Mouse (Mus musculus) liver, adult 2 months (tissue): ENCODE data around the gene Pcnx3. TPM values are rescaled to one million over a fixed set of nuclear protein-coding genes. Genes with fewer than 3 reads are reported as not detected.

Experiments
- DNase-seq: peaks from one replicate; pipeline ENCODE4 v3.0.0-alpha.2; 2011; ENCODE audit warnings: low read depth, low spot score; ENCODE audit errors: extremely low read depth
- H3K27ac ChIP-seq: fragments of 200-500 bp; replicated peaks from 2 replicates; pipeline ENCODE4 v1.5.1; 2012; ENCODE audit warnings: low read depth, mild to moderate bottlenecking, control low read depth, inconsistent platforms, low read length; ENCODE audit not compliant: insufficient read depth
- H3K27me3 ChIP-seq: fragments of 200-500 bp; 2 replicates; pipeline ENCODE4 v1.6.1; 2012; ENCODE audit warnings: mild to moderate bottlenecking, moderate library complexity, low read length, inconsistent platforms; ENCODE audit not compliant: control insufficient read depth, insufficient read depth
- H3K36me3 ChIP-seq: fragments of 200-500 bp; 2 replicates; pipeline ENCODE4 v1.6.1; 2012; ENCODE audit warnings: low read length, inconsistent platforms; ENCODE audit not compliant: control insufficient read depth, insufficient read depth
- H3K4me1 ChIP-seq: fragments of 200-500 bp; 2 replicates; pipeline ENCODE4 v1.6.1; 2011; ENCODE audit warnings: low read length; ENCODE audit not compliant: control insufficient read depth, insufficient read depth
- H3K4me3 ChIP-seq: fragments of 200-500 bp; 2 replicates; pipeline ENCODE4 v1.5.1; 2011; ENCODE audit warnings: low read depth, mild to moderate bottlenecking, control low read depth, low read length, moderate library complexity; ENCODE audit not compliant: insufficient read depth
- H3K79me2 ChIP-seq: fragments of 200-500 bp; 2 replicates; pipeline ENCODE4 v1.6.1; 2012; ENCODE audit warnings: inconsistent platforms, mild to moderate bottlenecking, low read length, moderate library complexity; ENCODE audit not compliant: control insufficient read depth, insufficient read depth
- H3K9ac ChIP-seq: fragments of 200-500 bp; 2 replicates; pipeline ENCODE4 v1.6.1; 2012; ENCODE audit warnings: low read depth, mild to moderate bottlenecking, control low read depth, inconsistent platforms, low read length
- CTCF ChIP-seq: fragments of 200-500 bp; IDR thresholded peaks from 2 replicates; pipeline ENCODE4 v1.5.1; 2011; ENCODE audit warnings: low read depth, low read length, control low read depth
- POLR2A ChIP-seq: fragments of 200-500 bp; IDR thresholded peaks from 2 replicates; pipeline ENCODE4 v1.6.1; 2011; ENCODE audit warnings: low read length, control low read depth; ENCODE audit not compliant: insufficient read depth; ENCODE audit errors: extremely low read depth
- WGBS: fragments of 180-500 bp; shearing (Covaris S2); methylation state at CpG from one replicate; pipeline ENCODE4 v1.1.7; 2018; 5-methylcytosine and 5-hydroxymethylcytosine counted together
- polyA plus RNA-seq: library from polyadenylated mRNA; depleted of rRNA; stranded (reverse); fragments of >200 nt; gene quantifications from 2 replicates; pipeline ENCODE4 v1.2.3, GENCODE M21; 2012
- total RNA-seq: library from RNA; depleted of rRNA; stranded (reverse); fragments of >200 nt; gene quantifications from 2 replicates; pipeline ENCODE4 v1.2.3, GENCODE M21; 2014

Pcnx3 gene
- total and polyA plus RNA-seq, 2 experiments, result 7.6 to 63.8 TPM

DNA sequence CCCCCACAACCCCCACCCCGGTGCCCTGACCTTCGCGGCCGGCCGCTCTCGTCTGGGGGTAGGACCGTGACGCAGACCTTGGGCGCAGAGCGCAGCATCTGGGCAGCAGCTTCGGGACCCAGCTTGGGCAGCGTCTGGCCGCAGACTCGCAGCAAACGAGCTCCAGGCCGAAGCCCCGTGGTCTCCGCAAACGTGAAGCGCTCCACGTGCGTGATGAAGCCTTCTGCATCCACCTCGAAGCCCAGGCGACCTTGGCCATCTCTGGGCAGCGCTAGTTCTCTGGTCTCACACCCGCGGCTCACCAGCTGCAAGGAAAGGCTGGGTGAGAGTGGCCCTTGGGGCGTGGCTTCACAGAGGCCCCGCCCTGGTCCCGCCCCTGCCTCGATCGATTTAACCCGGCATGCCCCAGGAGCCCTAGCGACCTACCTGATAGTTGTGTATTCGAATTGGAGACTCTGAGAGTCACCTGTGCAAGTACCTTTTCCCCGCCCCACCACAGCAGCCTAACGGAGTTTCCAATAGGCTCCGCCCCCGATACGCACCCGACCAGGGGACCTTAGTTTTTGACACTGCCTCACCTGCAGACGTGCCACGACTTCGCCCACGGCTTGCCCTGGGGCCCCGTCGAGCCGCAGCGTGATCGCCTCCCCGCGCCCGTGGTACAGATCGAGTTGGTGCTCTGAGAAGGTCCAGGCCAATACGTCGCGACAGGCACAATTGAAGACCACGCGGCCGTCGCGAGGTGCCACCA lies 34.6 kb downstream of the Pcnx3 start:
- Histone ChIP-seq H3K27me3 (no peaks in the 10 kb centered on the region), H3K79me2 (no peaks in the 10 kb centered on the region), H3K4me3 (peak overlapping the region; percentile 36; the same call in 1 of the 2 replicates), H3K9ac (peak overlapping the region; percentile 15), H3K4me1 (peaks cover 7% of the 10 kb centered on the region), H3K36me3 (no peaks in the 10 kb centered on the region), H3K27ac (no peak overlapping the region)
- DNase-seq, result peak; percentile 60
- TF ChIP-seq CTCF, result no peak
- TF ChIP-seq POLR2A, result no peak
- 24% methylated on average over 62 of the region's 62 CpGs for WGBS

GRCm38 (mm10) chr19:5652570-5652969 lies 36.1 kb downstream of the Pcnx3 start:
- Histone ChIP-seq H3K9ac (no peak overlapping the region), H3K36me3 (no peaks in the 10 kb centered on the region; the same call in 1 of the 2 replicates), H3K27ac (no peak overlapping the region), H3K79me2 (no peaks in the 10 kb centered on the region), H3K4me3 (no peak overlapping the region), H3K27me3 (no peaks in the 10 kb centered on the region), H3K4me1 (peaks cover 17% of the 10 kb centered on the region)
- no peak for DNase-seq
- 92% methylated on average over 6 of the region's 6 CpGs for WGBS
- TF ChIP-seq POLR2A, result no peak
- no peak for TF ChIP-seq CTCF

DNA sequence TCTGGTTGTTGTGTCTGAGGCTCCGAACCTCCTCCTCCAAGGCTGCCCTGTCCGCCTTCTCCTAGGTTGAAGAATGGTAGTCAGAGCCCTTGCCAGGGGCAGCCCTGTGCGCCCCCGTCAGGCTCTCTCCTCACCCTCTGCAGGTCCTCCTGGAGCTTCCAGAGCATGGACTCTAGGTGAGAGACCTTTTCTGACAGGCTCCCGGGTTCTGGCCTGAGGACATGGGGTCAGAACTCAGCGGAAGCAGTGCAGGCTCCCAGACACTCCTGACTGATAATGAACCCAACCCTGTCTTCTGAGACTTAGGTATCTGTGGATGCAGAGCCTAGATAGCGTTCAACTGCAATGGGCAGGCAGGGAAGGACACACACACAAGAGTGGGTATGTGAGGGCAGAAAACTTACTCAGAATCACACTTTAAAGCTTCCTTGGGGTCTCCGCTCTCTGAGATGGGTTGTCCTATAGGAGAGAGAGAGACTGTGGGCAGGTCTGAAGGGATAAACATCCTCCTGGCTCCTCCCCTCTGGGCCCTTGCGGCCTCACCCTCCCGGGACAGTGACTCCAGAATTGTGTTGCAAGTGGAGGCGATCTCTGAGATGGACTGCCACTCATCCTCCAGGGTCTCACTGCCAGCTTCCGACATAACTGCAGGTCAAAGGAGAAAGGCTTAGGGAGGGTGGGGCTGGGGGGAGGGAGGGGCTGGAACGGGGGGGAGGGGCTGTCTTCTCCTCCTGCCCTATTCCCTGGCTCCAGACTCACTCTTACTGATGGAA lies 37.0 kb downstream of the Pcnx3 start:
- H3K4me1 ChIP-seq, result peaks cover 17% of the 10 kb centered on the region
- no peaks in the 10 kb centered on the region for H3K79me2 ChIP-seq
- no peak for DNase-seq
- H3K36me3 ChIP-seq, result no peaks in the 10 kb centered on the region; the same call in 1 of the 2 replicates
- WGBS, result 87% methylated on average over 13 of the region's 13 CpGs
- H3K27ac ChIP-seq, result no peak overlapping the region
- no peaks in the 10 kb centered on the region for H3K27me3 ChIP-seq
- TF ChIP-seq CTCF (no peak), POLR2A (no peak)
- no peak overlapping the region for H3K9ac ChIP-seq
- no peak overlapping the region for H3K4me3 ChIP-seq

GRCm38 (mm10) chr19:5649298-5649741 lies 39.4 kb downstream of the Pcnx3 start:
- TF ChIP-seq CTCF, result no peak
- TF ChIP-seq POLR2A, result no peak
- 22% methylated on average over 6 of the region's 6 CpGs for WGBS
- peak overlapping the region; percentile 36 for H3K9ac ChIP-seq
- no peaks in the 10 kb centered on the region for H3K79me2 ChIP-seq
- peaks cover 18% of the 10 kb centered on the region; the same call in 1 of the 2 replicates for H3K36me3 ChIP-seq
- peak; percentile 70 for DNase-seq
- peak overlapping the region; percentile 73 for H3K27ac ChIP-seq
- H3K27me3 ChIP-seq, result no peaks in the 10 kb centered on the region
- peak overlapping the region; percentile 28; the same call in 1 of the 2 replicates for H3K4me3 ChIP-seq
- H3K4me1 ChIP-seq, result peaks cover 17% of the 10 kb centered on the region

DNA sequence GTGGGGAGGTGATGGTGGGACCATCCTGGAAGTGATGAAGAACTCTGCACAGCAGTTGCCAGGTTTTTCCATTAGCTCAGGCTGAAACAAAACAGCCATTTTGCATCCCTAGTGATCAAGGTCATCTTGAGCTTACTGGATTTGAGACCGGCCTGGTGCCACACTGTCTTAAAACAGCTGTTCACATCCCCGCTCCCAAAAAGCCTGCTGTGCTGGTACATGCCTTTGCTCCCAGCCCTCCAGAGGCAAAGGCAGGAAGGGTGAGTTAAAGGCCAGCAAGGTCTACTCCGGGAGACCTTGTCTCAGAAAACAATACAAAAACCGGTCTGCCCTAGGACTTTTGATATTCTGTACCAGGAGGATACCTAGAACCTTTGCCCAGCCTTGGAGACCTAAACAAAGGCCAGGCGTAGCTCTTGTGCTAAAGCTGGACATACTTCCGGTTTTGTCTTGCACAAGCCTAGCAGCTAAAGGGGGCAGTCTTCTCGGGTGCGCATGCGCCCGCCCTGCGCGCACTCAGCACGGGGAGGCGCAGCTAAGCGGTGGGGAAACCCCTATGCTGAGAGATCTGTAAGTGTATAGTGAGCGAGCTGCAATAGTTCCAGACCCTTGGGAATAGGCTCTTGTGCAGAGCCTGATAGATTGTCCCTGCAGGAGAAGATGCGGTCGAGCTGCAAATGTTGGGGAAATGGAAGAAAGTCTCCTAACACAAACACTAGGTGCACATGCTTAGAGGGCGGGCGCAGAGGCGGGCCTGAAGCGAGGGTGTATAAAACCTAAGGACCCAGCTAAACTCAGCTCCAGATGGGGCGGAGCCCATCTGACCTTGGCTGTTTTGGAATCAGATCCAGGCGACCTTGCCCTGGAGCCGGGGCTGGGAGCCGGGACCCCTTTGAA lies 40.1 kb downstream of the Pcnx3 start:
- Histone ChIP-seq H3K27ac (peak overlapping the region; percentile 73), H3K4me3 (peak overlapping the region; percentile 28; the same call in 1 of the 2 replicates), H3K79me2 (no peaks in the 10 kb centered on the region), H3K36me3 (peaks cover 24% of the 10 kb centered on the region; the same call in 1 of the 2 replicates), H3K27me3 (no peaks in the 10 kb centered on the region), H3K9ac (peak overlapping the region; percentile 50), H3K4me1 (peaks cover 17% of the 10 kb centered on the region)
- TF ChIP-seq CTCF (no peak), POLR2A (no peak)
- 5% methylated on average over 26 of the region's 26 CpGs for WGBS
- peak; percentile 77 for DNase-seq
